Mouse (Mus musculus): ENCODE measurements around the gene Fcho2. TPM values are rescaled to one million over a fixed set of nuclear protein-coding genes. Genes with fewer than 3 reads are reported as not detected.
A peak's percentile ranks its signal among the peaks of the same experiment; 100 is the strongest.

Gene Fcho2
- total and polyA plus RNA-seq, 2 experiments: 5.8 to 23.2 TPM

- peaks cover 13% of the 10 kb centered on the region for H3K4me1 ChIP-seq (ENCODE audit: control insufficient read depth, insufficient read depth, low read length)
- no peaks in the 10 kb centered on the region for H3K79me2 ChIP-seq (ENCODE audit: control insufficient read depth, insufficient read depth, low read length)
- no peaks in the 10 kb centered on the region for H3K27me3 ChIP-seq (ENCODE audit: control insufficient read depth, insufficient read depth, low read length)
- H3K36me3 ChIP-seq (ENCODE audit: control insufficient read depth, insufficient read depth, low read length): no peaks in the 10 kb centered on the region
- no peak for DNase-seq (ENCODE audit: extremely low read depth, low read depth, low spot score)
- no peak overlapping the region for H3K4me3 ChIP-seq (ENCODE audit: insufficient read depth, low read depth, low read length)
- H3K9ac ChIP-seq (ENCODE audit: low read depth, low read length): no peak overlapping the region
- 94% methylated on average over 3 of the region's 3 CpGs for WGBS
- TF ChIP-seq POLR2A (IDR thresholded peaks at IDR 0.05; ENCODE audit: extremely low read depth, insufficient read depth, low read length) (no peak), CTCF (IDR thresholded peaks at IDR 0.05; ENCODE audit: low read depth, low read length) (no peak)
- no peak overlapping the region for H3K27ac ChIP-seq (replicated peaks; ENCODE audit: insufficient read depth, low read depth, low read length)
Measured at GRCm38 (mm10) chr13:98696716-98697115, 118.5 kb downstream of the Fcho2 start.

- Histone ChIP-seq H3K36me3 (ENCODE audit: control insufficient read depth, insufficient read depth, low read length) (no peaks in the 10 kb centered on the region), H3K4me1 (ENCODE audit: control insufficient read depth, insufficient read depth, low read length) (peaks cover 13% of the 10 kb centered on the region), H3K27ac (replicated peaks; ENCODE audit: insufficient read depth, low read depth, low read length) (no peak overlapping the region), H3K79me2 (ENCODE audit: control insufficient read depth, insufficient read depth, low read length) (no peaks in the 10 kb centered on the region), H3K9ac (ENCODE audit: low read depth, low read length) (no peak overlapping the region), H3K4me3 (ENCODE audit: insufficient read depth, low read depth, low read length) (no peak overlapping the region), H3K27me3 (ENCODE audit: control insufficient read depth, insufficient read depth, low read length) (no peaks in the 10 kb centered on the region)
- WGBS: 10% methylated on average over 2 of the region's 2 CpGs
- DNase-seq (ENCODE audit: extremely low read depth, low read depth, low spot score): peak; percentile 96
- TF ChIP-seq CTCF (IDR thresholded peaks at IDR 0.05; ENCODE audit: low read depth, low read length) (no peak), POLR2A (IDR thresholded peaks at IDR 0.05; ENCODE audit: extremely low read depth, insufficient read depth, low read length) (no peak)
Measured at GRCm38 (mm10) chr13:98695546-98695945, 119.7 kb downstream of the Fcho2 start.

DNA sequence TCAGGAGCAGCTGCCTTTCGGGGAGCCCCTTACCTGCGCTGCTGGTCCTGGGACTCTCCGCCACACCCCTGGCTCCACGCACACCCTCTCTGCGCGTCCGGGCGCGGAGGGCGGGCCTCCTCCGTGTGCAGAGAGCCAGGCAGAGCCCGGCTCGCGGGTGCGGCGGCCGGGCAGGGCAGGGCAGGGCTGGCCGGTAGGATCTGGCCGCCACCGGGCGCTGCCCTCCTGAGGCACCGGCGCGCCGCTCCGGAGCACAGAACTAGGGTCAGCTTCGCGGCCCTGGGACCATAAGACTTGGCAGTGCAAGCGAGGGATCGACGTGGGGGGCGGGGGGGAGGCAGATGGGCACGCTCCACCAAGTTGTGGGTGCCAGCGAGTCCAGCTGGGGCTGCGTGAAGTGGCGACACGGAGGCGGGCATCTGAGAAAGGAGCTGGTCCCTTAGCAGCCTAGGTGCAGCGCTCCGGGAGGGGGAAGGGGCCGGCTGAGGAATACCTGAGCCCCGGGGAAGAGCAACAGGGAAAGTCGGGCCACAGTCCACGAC lies 120.4 kb downstream of the Fcho2 start, which contains the start of gene Tmem171:
Gene Tmem171, minus strand, starts transcription at position 62 of the 542 bp plus-strand sequence.
- 7% methylated on average over 44 of the region's 44 CpGs for WGBS
- Histone ChIP-seq H3K4me3 (ENCODE audit: insufficient read depth, low read depth, low read length) (peak within 1 kb of the TSS; percentile 53; the same call in 1 of the 2 replicates), H3K9ac (ENCODE audit: low read depth, low read length) (peak within 1 kb of the TSS; percentile 76), H3K79me2 (ENCODE audit: control insufficient read depth, insufficient read depth, low read length) (no peaks in the 10 kb centered on the region), H3K27ac (replicated peaks; ENCODE audit: insufficient read depth, low read depth, low read length) (no peak within 1 kb of the TSS), H3K27me3 (ENCODE audit: control insufficient read depth, insufficient read depth, low read length) (no peaks in the 10 kb centered on the region), H3K4me1 (ENCODE audit: control insufficient read depth, insufficient read depth, low read length) (peaks cover 13% of the 10 kb centered on the region), H3K36me3 (ENCODE audit: control insufficient read depth, insufficient read depth, low read length) (no peaks in the 10 kb centered on the region)
- TF ChIP-seq POLR2A (IDR thresholded peaks at IDR 0.05; ENCODE audit: extremely low read depth, insufficient read depth, low read length) (no peak), CTCF (IDR thresholded peaks at IDR 0.05; ENCODE audit: low read depth, low read length) (no peak)
- DNase-seq (ENCODE audit: extremely low read depth, low read depth, low spot score): peak; percentile 22

GRCm38 (mm10) chr13:98693316-98693715 lies 121.9 kb downstream of the Fcho2 start:
- Histone ChIP-seq H3K79me2 (ENCODE audit: control insufficient read depth, insufficient read depth, low read length) (no peaks in the 10 kb centered on the region), H3K36me3 (ENCODE audit: control insufficient read depth, insufficient read depth, low read length) (no peaks in the 10 kb centered on the region), H3K27me3 (ENCODE audit: control insufficient read depth, insufficient read depth, low read length) (no peaks in the 10 kb centered on the region), H3K9ac (ENCODE audit: low read depth, low read length) (no peak overlapping the region), H3K4me1 (ENCODE audit: control insufficient read depth, insufficient read depth, low read length) (peaks cover 13% of the 10 kb centered on the region), H3K27ac (replicated peaks; ENCODE audit: insufficient read depth, low read depth, low read length) (no peak overlapping the region), H3K4me3 (ENCODE audit: insufficient read depth, low read depth, low read length) (peak overlapping the region; percentile 28)
- 25% methylated on average over 11 of the region's 11 CpGs for WGBS
- peak; percentile 70 for DNase-seq (ENCODE audit: extremely low read depth, low read depth, low spot score)
- TF ChIP-seq CTCF (IDR thresholded peaks at IDR 0.05; ENCODE audit: low read depth, low read length) (no peak), POLR2A (IDR thresholded peaks at IDR 0.05; ENCODE audit: extremely low read depth, insufficient read depth, low read length) (no peak)

GRCm38 (mm10) chr13:98691956-98692515 lies 123.2 kb downstream of the Fcho2 start:
- no peak overlapping the region for H3K4me3 ChIP-seq (ENCODE audit: insufficient read depth, low read depth, low read length)
- 96% methylated on average over 13 of the region's 13 CpGs for WGBS

DNA sequence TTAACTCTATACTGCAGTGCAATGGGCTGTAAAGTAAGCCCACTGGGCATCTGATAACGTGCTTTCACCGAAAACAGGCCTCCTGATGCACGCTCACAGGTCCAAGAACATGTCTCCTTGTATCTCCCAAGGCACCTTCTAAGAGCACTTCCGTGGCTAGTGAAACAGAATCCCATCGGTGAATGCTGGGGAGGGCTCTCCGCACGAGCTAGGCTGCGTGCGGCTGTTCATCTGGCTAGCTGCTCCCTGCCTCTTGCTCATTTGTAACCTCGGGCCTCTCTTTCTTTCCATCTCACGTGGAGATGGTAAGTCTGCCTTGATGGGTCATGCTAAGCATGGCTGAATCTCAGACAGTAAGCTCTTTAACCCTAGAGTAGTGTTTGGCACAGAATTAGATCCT lies 124.4 kb downstream of the Fcho2 start:
- Histone ChIP-seq H3K36me3 (ENCODE audit: control insufficient read depth, insufficient read depth, low read length) (no peaks in the 10 kb centered on the region), H3K27ac (replicated peaks; ENCODE audit: insufficient read depth, low read depth, low read length) (no peak overlapping the region), H3K4me3 (ENCODE audit: insufficient read depth, low read depth, low read length) (no peak overlapping the region), H3K9ac (ENCODE audit: low read depth, low read length) (no peak overlapping the region), H3K27me3 (ENCODE audit: control insufficient read depth, insufficient read depth, low read length) (no peaks in the 10 kb centered on the region), H3K4me1 (ENCODE audit: control insufficient read depth, insufficient read depth, low read length) (peaks cover 13% of the 10 kb centered on the region), H3K79me2 (ENCODE audit: control insufficient read depth, insufficient read depth, low read length) (no peaks in the 10 kb centered on the region)
- no peak for DNase-seq (ENCODE audit: extremely low read depth, low read depth, low spot score)
- TF ChIP-seq POLR2A (IDR thresholded peaks at IDR 0.05; ENCODE audit: extremely low read depth, insufficient read depth, low read length): no peak
- no peak for TF ChIP-seq CTCF (IDR thresholded peaks at IDR 0.05; ENCODE audit: low read depth, low read length)
- 95% methylated on average over 11 of the region's 11 CpGs for WGBS

More at GRCm38 (mm10) chr13:98691956-98692515, 123.2 kb downstream of the Fcho2 start:
- DNase-seq (ENCODE audit: extremely low read depth, low read depth, low spot score): no peak
- Histone ChIP-seq H3K27ac (replicated peaks; ENCODE audit: insufficient read depth, low read depth, low read length) (no peak overlapping the region), H3K79me2 (ENCODE audit: control insufficient read depth, insufficient read depth, low read length) (no peaks in the 10 kb centered on the region), H3K27me3 (ENCODE audit: control insufficient read depth, insufficient read depth, low read length) (no peaks in the 10 kb centered on the region), H3K4me1 (ENCODE audit: control insufficient read depth, insufficient read depth, low read length) (peaks cover 13% of the 10 kb centered on the region), H3K9ac (ENCODE audit: low read depth, low read length) (no peak overlapping the region), H3K36me3 (ENCODE audit: control insufficient read depth, insufficient read depth, low read length) (no peaks in the 10 kb centered on the region)
- TF ChIP-seq CTCF (IDR thresholded peaks at IDR 0.05; ENCODE audit: low read depth, low read length) (no peak), POLR2A (IDR thresholded peaks at IDR 0.05; ENCODE audit: extremely low read depth, insufficient read depth, low read length) (no peak)

Data from liver, adult 2 months (tissue).